Mouse (Mus musculus) effector memory CD4-positive, alpha-beta T cell, adult 7 months (primary cell): ENCODE results near the gene H2-T24. TPM values are rescaled to one million over a fixed set of nuclear protein-coding genes. Genes with fewer than 3 reads are reported as not detected.

Experiments used
- polyA plus RNA-seq: library from polyadenylated mRNA; unstranded; fragments of 100-300 nt; shearing (Covaris generic); gene quantifications from one replicate; pipeline ENCODE4 v1.2.1, GENCODE M21; 2017

H2-T24 gene
- polyA plus RNA-seq = 7.9 TPM

DNA sequence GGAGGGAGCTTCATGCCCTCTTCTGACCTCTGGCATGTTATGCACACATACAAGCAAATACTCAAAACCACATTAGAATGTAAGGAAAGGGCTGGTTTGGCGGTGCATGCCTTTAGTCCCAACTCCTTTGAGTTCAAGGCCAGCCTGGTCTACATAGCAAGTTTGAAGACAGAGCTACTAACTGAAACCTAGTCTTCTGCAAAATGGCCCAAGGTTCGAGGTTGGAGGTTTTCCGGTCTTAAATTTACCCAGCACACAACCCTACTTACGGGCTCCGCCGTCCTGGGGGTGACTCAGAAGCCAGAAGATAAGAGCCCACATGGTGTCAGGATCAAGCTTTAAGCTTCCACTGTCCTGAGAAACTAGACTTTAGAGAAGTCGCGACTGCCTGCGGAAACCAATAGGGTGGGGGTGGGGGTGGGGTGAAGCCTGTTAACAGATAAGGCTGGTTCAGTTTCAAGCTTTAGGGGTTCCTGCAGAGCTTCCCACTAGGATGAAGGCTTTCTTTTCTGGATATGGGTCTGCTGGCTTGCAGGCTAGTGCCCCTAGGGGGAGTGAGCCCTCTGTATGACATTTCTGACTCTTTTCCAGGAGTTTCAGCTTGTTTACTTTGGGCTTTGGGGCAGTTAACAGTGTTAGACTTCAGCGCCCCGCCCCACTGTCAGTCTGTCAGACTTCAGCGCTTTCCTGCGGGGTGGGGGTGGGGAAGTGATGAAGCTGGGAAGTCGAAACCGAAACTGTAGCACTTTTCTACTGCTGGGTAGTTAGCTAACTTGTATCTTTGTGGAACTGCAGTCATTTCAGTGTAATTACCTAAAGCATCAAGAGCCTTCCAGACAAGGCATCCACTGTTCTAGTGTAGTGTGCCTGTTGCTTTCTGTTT is at the start of gene H2-T24:
Gene H2-T24 (minus strand): TSS at position 370 of the 883 bp plus-strand sequence.

GRCm38 (mm10) chr17:36058362-36058761 is 38.0 kb upstream of the H2-T24 start, which contains the start of gene Gm11127:
Gene Gm11127 (minus strand): TSS chr17:36058371.

GRCm38 (mm10) chr17:36042610-36043169 is 22.3 kb upstream of the H2-T24 start, which contains the start of the genes H2-T22 and Gm6034:
Gene H2-T22 (minus strand): TSS chr17:36042747.
Gene Gm6034 (plus strand): TSS chr17:36042961.

DNA sequence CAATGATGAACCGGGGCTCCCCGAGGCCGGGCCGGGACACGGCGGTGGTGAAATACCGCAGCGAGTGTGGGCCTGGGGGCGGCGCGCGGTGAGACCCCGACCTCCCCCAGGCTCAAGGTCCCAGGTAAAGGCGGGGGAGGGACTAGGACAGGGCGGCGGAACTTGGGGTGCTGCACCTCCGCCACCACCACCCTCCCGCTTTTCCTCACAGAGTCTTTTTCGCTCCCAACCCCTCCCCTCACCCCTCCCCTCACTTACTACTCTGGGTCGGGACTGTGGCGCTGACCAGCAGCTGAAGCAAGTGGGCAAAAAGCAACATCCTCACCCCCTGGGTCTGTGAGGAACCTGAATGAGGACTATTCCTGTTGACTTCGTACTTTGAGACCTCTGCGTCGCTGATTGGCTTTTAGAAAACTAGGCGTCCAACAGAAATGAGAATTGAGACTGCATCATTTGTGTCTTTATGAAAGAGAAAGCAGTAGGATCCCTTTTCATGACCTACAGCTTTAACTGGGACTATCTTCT is 12.1 kb upstream of the H2-T24 start, which contains the start of gene H2-T23:
Gene H2-T23 (minus strand): TSS at position 505 of the 525 bp plus-strand sequence.

DNA sequence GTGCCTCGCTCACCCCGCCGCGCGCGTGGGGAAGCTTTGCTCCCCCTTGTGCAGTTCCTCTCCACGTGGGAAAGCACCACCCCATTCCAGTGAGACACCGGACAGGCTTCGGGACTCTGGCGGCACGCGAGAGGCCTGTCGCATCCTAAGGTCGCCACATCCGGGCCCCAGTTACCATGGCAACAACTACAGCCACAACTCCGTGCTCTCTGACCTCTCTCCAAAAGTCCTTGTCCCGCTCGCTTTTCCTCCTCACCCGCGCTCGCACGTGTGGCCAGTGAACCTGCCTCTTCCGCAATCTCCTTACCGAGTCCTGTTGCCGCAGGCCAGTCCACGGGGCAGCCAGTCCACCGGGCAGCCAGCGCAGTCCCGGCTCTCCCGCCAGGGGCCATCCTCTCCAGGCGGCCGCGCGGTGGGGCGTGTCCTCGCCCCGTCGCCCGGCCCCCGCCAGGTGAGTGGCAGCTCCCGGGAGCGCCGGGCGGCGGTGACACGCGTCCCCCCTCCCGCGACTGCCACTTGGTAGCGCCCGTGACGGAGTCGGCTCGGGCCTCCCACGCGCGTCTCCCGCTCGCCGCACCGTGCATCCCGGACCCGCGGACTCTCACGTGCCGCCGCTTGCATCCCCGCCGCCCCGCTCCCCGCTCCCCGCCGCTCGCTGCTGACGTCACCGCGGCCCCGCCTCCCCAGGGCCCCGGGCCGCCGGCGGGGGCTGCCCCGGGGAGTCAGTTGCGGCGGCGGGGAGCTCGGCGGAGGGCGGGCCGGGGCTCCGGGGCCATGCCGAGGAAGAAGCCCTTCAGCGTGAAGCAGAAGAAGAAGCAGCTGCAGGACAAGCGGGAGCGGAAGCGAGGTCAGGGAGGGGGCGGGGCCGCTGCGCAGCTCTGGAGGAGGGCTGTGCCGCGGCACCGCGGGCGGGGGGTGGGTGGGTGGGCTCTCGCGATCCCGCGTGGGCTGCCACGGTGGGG is 40.7 kb downstream of the H2-T24 start, which contains the start of the genes Gnl1 and Prr3:
Gene Gnl1 (plus strand): TSS at position 451 of the 962 bp plus-strand sequence.
Gene Prr3 (minus strand): TSS at position 836 of the 962 bp plus-strand sequence.

DNA sequence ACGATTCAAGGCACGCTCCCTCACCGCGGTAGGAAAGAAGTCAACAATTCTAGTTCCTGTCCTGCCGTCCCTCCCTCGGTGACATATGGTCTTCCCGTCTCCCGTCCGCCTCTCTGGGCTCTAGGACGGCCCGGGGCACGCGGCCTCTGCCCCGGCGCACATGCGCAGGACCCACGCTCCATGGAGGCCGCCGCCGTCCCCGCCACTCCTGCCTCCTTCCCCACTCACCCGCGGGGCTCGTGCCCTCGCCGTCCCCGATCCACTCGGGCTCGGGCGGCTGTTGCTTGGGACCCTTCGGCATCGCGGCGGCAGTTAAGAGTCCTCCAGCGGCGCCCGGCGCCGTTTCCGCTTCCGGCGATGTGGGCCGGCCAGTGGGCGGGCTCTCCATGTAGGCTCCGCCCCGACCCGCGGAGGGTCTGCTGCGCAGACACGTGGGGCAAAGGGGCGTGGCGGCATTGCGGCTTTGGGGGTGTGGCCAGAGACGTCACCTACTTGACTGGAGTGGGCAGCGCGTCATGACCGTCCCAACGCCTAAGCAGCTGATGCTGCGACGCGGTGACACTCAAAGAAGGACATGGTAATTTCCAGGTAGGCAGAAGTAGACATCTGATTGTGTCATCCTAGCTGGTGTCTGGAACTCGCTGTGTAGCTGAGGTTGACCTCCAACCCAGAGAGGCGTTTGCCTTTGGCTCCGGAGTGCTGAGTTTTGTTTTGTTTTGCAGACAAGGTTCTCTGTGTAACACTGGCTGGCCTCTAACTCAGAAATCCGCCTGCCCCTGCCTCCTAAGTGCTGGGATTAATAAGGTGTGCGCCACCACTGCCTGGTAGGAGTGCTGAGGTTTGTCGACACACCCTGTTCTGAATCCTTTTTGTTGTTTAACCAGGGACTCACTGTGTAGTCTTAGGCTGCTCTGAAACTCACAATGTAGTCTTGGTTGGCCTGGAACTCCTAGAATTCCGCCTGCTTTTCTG is 50.7 kb downstream of the H2-T24 start, which contains the start of gene Abcf1:
Gene Abcf1 (minus strand): TSS at position 344 of the 972 bp plus-strand sequence.

Other genes starting within 250 kb of the H2-T24 start
- gene Ier3, start 198.9 kb downstream of the H2-T24 start, polyA plus RNA-seq = 50.6 TPM
- 65.4 TPM for gene Flot1, start 197.3 kb downstream of the H2-T24 start, polyA plus RNA-seq
- gene Tubb5, start 182.3 kb downstream of the H2-T24 start, polyA plus RNA-seq = 65.8 TPM
- 9.3 TPM for gene Mdc1, start 179.0 kb downstream of the H2-T24 start, polyA plus RNA-seq
- 33.0 TPM for gene Nrm, start 159.2 kb downstream of the H2-T24 start, polyA plus RNA-seq
- 388 TPM for gene Ppp1r18, start 155.0 kb downstream of the H2-T24 start, polyA plus RNA-seq
- gene Dhx16, start 140.7 kb downstream of the H2-T24 start, polyA plus RNA-seq = 63.9 TPM
- 37.3 TPM for gene 2310061I04Rik, start 123.1 kb downstream of the H2-T24 start, polyA plus RNA-seq
- gene Atat1, start 110.5 kb downstream of the H2-T24 start, polyA plus RNA-seq = 6.7 TPM
- 96.6 TPM for gene Mrps18b, start 104.2 kb downstream of the H2-T24 start, polyA plus RNA-seq
- gene Ppp1r10, start 104.1 kb downstream of the H2-T24 start, polyA plus RNA-seq = 52.3 TPM
- 138 TPM for gene Abcf1, start 50.8 kb downstream of the H2-T24 start, polyA plus RNA-seq
- gene Gnl1, start 40.7 kb downstream of the H2-T24 start, polyA plus RNA-seq = 69.5 TPM
- 27.8 TPM for gene Prr3, start 40.3 kb downstream of the H2-T24 start, polyA plus RNA-seq
- gene H2-T23, start 12.3 kb upstream of the H2-T24 start, polyA plus RNA-seq = 468 TPM
- 180 TPM for gene H2-T22, start 22.2 kb upstream of the H2-T24 start, polyA plus RNA-seq
- gene Gm6034, start 22.4 kb upstream of the H2-T24 start, polyA plus RNA-seq = 0.69 TPM
- not detected for gene Gm11127, start 37.8 kb upstream of the H2-T24 start, polyA plus RNA-seq
- 1.3 TPM for gene Gm19684, start 101.1 kb upstream of the H2-T24 start, polyA plus RNA-seq
- not detected for gene Gm7030, start 108.9 kb upstream of the H2-T24 start, polyA plus RNA-seq
- 12.2 TPM for gene Gm8909, start 148.0 kb upstream of the H2-T24 start, polyA plus RNA-seq
- 0.96 TPM for gene H2-T3, start 169.7 kb upstream of the H2-T24 start, polyA plus RNA-seq
- 122 TPM for gene Rpp21, start 237.5 kb upstream of the H2-T24 start, polyA plus RNA-seq